12 mouse cellular contexts compared by ENCODE assay signal in genomic region chr5:144479677-144480171, GRCm38 (mm10).
DNase-seq lines count a peak whose midpoint lies in the region; ATAC-seq and TF ChIP-seq lines count a peak whose summit lies in the region.
"Had no signal": no experiment of that assay in that cellular context is flagged by ENCODE, and none has a peak within 500 bp of the region (broad histone marks: within the 10 kb centered on the region; RNA-seq: fewer than 3 reads in every experiment).

No protein-coding gene starts in this region.

- H3K36me3 ChIP-seq in E14TG2a.4 (ENCODE audit: insufficient read depth, low read length): no peaks in the 10 kb centered on the region
- no peaks in the 10 kb centered on the region for H3K36me3 ChIP-seq in forebrain, embryonic 12.5 days (replicated peaks)
- H3K36me3 ChIP-seq: hindbrain, embryonic 15.5 days had no signal

- DNase-seq in cerebellum, postnatal 10 days: peak; percentile 43 to 50
- DNase-seq in left cerebral cortex, postnatal 4 days: peak; percentile 19
- no peak for DNase-seq in left cerebral cortex, adult 18-20 months (ENCODE audit: low spot score in 2 of 2)
- DNase-seq in frontal cortex, postnatal 36 days (ENCODE audit: low spot score in 2 of 2): no peak
- DNase-seq in neural tube, embryonic 10.5 days (ENCODE audit: extremely low spot score, low spot score): no peak
- DNase-seq: cerebellum, postnatal 36 days; heart, adult 2 months had no signal

- H3K4me1 ChIP-seq in E14TG2a.4 (replicated peaks; ENCODE audit: low read depth, low read length): peaks cover 41% of the 10 kb centered on the region
- peaks cover 27% of the 10 kb centered on the region for H3K4me1 ChIP-seq in forebrain, embryonic 12.5 days

- H3K9me3 ChIP-seq in E14TG2a.4 (ENCODE audit: low read length): peaks cover 16% of the 10 kb centered on the region
- 0 out of 2 replicates have a peak, but pooled peaks cover 2% of the 10 kb centered on the region for H3K9me3 ChIP-seq in forebrain, embryonic 12.5 days
- H3K9me3 ChIP-seq: hindbrain, embryonic 15.5 days had no signal

- peaks cover 20% of the 10 kb centered on the region for H3K27me3 ChIP-seq in E14TG2a.4 (ENCODE audit: insufficient read depth, low read length)
- peaks cover 3% of the 10 kb centered on the region; the same call in 1 of the 2 replicates for H3K27me3 ChIP-seq in forebrain, embryonic 12.5 days
- H3K27me3 ChIP-seq: hindbrain, embryonic 15.5 days had no signal

- no peak for TF ChIP-seq CTCF in E14TG2a.4 (conservative IDR thresholded peaks at IDR 0.05; ENCODE audit: low read length)

- ATAC-seq in cerebellum, adult (ENCODE audit: insufficient number of reproducible peaks, low FRiP score, low TSS enrichment): no peak
- peak; percentile 76; the same call in 1 of the 2 replicates for ATAC-seq in forebrain, embryonic 12.5 days (ENCODE audit: low FRiP score)

- intact Hi-C loops in left cerebral cortex, postnatal 4 days (cut with DNase I): no loop called here

- 0 out of 2 replicates have a peak overlapping the region, but pooled peaks have one; percentile 24 for H3K4me3 ChIP-seq in E14TG2a.4 (replicated peaks; ENCODE audit: low read length)
- no peak overlapping the region for H3K4me3 ChIP-seq in forebrain, embryonic 12.5 days (replicated peaks)
- H3K4me3 ChIP-seq: heart, adult 2 months; hindbrain, embryonic 15.5 days had no signal

- H3K9ac ChIP-seq in forebrain, embryonic 12.5 days: no peak overlapping the region
- H3K9ac ChIP-seq: hindbrain, embryonic 15.5 days had no signal

- no peak overlapping the region; the same call in 1 of the 2 replicates for H3K4me2 ChIP-seq in forebrain, embryonic 12.5 days
- H3K4me2 ChIP-seq: hindbrain, embryonic 15.5 days; liver, embryonic 11.5 days had no signal

- H3K27ac ChIP-seq in forebrain, embryonic 12.5 days: no peak overlapping the region; the same call in 1 of the 2 replicates
- H3K27ac ChIP-seq: heart, adult 2 months; hindbrain, embryonic 15.5 days had no signal

- 20% methylated on average over 8 of the region's 8 CpGs for WGBS in forebrain, embryonic 12.5 days

Comparison
In these comparisons a context has a peak if more than half of its experiments do, and no peak if none do; other contexts are left out.
1. DNase-seq: peak in cerebellum, postnatal 10 days (2 of 2) and left cerebral cortex, postnatal 4 days (single experiment); none in left cerebral cortex, adult 18-20 months (0 of 2), frontal cortex, postnatal 36 days (0 of 2) and neural tube, embryonic 10.5 days (single experiment).